8 mouse cellular contexts compared by ENCODE assay signal in genomic region chr9:60088101-60088500, GRCm38 (mm10).
DNase-seq lines count a peak whose midpoint lies in the region; ATAC-seq lines count a peak whose summit lies in the region.

No protein-coding gene starts in this region.

- H3K9me3 ChIP-seq in limb, embryonic 10.5 days (replicated peaks) = no peaks in the 10 kb centered on the region

- H3K4me3 ChIP-seq in limb, embryonic 10.5 days = no peak overlapping the region

- H3K27ac ChIP-seq in limb, embryonic 10.5 days = no peak overlapping the region

- H3K4me1 ChIP-seq in limb, embryonic 10.5 days = peaks cover 46% of the 10 kb centered on the region

- peak; percentile 29 for DNase-seq in heart, postnatal 4 days
- DNase-seq in heart, postnatal 25 days (ENCODE audit: low spot score) = no peak
- DNase-seq in urinary bladder, postnatal 14 days (ENCODE audit: low spot score) = peak; percentile 14
- DNase-seq in urinary bladder, adult 2 months (ENCODE audit: low spot score) = no peak
- peak; percentile 33 to 59 for DNase-seq in cerebellum, postnatal 14 days
- DNase-seq in spleen, postnatal 36 days (ENCODE audit: low spot score in 2 of 2) = no peak
- no peak for DNase-seq in limb, embryonic 10.5 days (ENCODE audit: low spot score)

- 0 out of 2 replicates have a peak, but pooled peaks have one; percentile 50 for ATAC-seq in megakaryocyte progenitor cell, adult 5-6 weeks (replicated peaks; ENCODE audit: poor library complexity)

- 56% methylated on average over 5 of the region's 5 CpGs for WGBS in limb, embryonic 10.5 days

- intact Hi-C loops in heart, postnatal 25 days (cut with DNase I) = no loop called here

- H3K36me3 ChIP-seq in limb, embryonic 10.5 days = no peaks in the 10 kb centered on the region

- no peaks in the 10 kb centered on the region for H3K27me3 ChIP-seq in limb, embryonic 10.5 days (ENCODE audit: low read depth, poor library complexity, severe bottlenecking)

Comparison
In these comparisons a context has a peak if more than half of its experiments do, and no peak if none do; other contexts are left out.
1. DNase-seq: peak in heart, postnatal 4 days (single experiment), urinary bladder, postnatal 14 days (single experiment) and cerebellum, postnatal 14 days (2 of 2); none in heart, postnatal 25 days (single experiment), urinary bladder, adult 2 months (single experiment), spleen, postnatal 36 days (0 of 2) and limb, embryonic 10.5 days (single experiment).